Mouse (Mus musculus) liver, adult 2 months (tissue): ENCODE measurements around the gene Gm45717.

Source experiments
- CTCF ChIP-seq: fragments of 200-500 bp; IDR thresholded peaks from 2 replicates; pipeline ENCODE4 v1.5.1; 2011; ENCODE audit warnings: low read depth, low read length, control low read depth
- POLR2A ChIP-seq: fragments of 200-500 bp; IDR thresholded peaks from 2 replicates; pipeline ENCODE4 v1.6.1; 2011; ENCODE audit warnings: low read length, control low read depth; ENCODE audit not compliant: insufficient read depth; ENCODE audit errors: extremely low read depth

GRCm38 (mm10) chr7:140946980-140947379, 8.8 kb downstream of the Gm45717 start:
- TF ChIP-seq CTCF: no peak
- no peak for TF ChIP-seq POLR2A
